Mouse (Mus musculus): ENCODE results near the gene Orm1. TPM values are rescaled to one million over a fixed set of nuclear protein-coding genes. Genes with fewer than 3 reads are reported as not detected.
"Not testable (repeated sequence)": the region's sequence is repeated elsewhere in the genome, so short reads cannot be mapped to it uniquely, and the experiment has no call there.

Orm1 gene
- not detected for polyA plus RNA-seq (2017; shearing (Covaris generic))

GRCm38 (mm10) chr4:63344295-63344694 lies at the start of gene Orm1:
Gene Orm1, plus strand, starts transcription at chr4:63344560.
- no peak for ATAC-seq

GRCm38 (mm10) chr4:63295641-63296040 lies 48.7 kb upstream of the Orm1 start:
- no peak for ATAC-seq

- no peak for ATAC-seq
Observed at GRCm38 (mm10) chr4:63296263-63296662, 48.1 kb upstream of the Orm1 start.

GRCm38 (mm10) chr4:63296876-63297275 lies 47.5 kb upstream of the Orm1 start:
- ATAC-seq: no peak

- no peak for ATAC-seq
Observed at GRCm38 (mm10) chr4:63298191-63298590, 46.2 kb upstream of the Orm1 start.

- no peak for ATAC-seq
Observed at GRCm38 (mm10) chr4:63302641-63303040, 41.7 kb upstream of the Orm1 start.

GRCm38 (mm10) chr4:63307175-63308062 lies 36.9 kb upstream of the Orm1 start:
- no peak for ATAC-seq

- no peak for ATAC-seq
Observed at GRCm38 (mm10) chr4:63308316-63308715, 36.0 kb upstream of the Orm1 start.

GRCm38 (mm10) chr4:63310247-63310855 lies 34.0 kb upstream of the Orm1 start:
- no peak for ATAC-seq

GRCm38 (mm10) chr4:63311426-63311825 lies 32.9 kb upstream of the Orm1 start:
- ATAC-seq: no peak

GRCm38 (mm10) chr4:63314063-63314462 lies 30.3 kb upstream of the Orm1 start:
- no peak for ATAC-seq

- no peak for ATAC-seq
Observed at GRCm38 (mm10) chr4:63316076-63316746, 28.1 kb upstream of the Orm1 start.

GRCm38 (mm10) chr4:63319566-63319965 lies 24.8 kb upstream of the Orm1 start:
- ATAC-seq: not testable (repeated sequence)

GRCm38 (mm10) chr4:63323275-63323815 lies 21.0 kb upstream of the Orm1 start:
- ATAC-seq: no peak

GRCm38 (mm10) chr4:63333403-63333802 lies 11.0 kb upstream of the Orm1 start:
- ATAC-seq: no peak

- no peak for ATAC-seq
Observed at GRCm38 (mm10) chr4:63338414-63339076, 5.8 kb upstream of the Orm1 start.

- no peak for ATAC-seq
Observed at GRCm38 (mm10) chr4:63342491-63342890, 1.9 kb upstream of the Orm1 start.

GRCm38 (mm10) chr4:63343608-63344007 lies 752 bp upstream of the Orm1 start:
- no peak for ATAC-seq

GRCm38 (mm10) chr4:63345261-63345660 lies 901 bp downstream of the Orm1 start:
- ATAC-seq: no peak

- no peak for ATAC-seq
Observed at GRCm38 (mm10) chr4:63346659-63347058, 2.3 kb downstream of the Orm1 start.

- ATAC-seq: no peak
Observed at GRCm38 (mm10) chr4:63348524-63348923, 4.2 kb downstream of the Orm1 start.

- ATAC-seq: peak; percentile 23
Observed at GRCm38 (mm10) chr4:63355877-63356665, 11.7 kb downstream of the Orm1 start, which contains the start of gene Orm3. Gene Orm3, plus strand, starts transcription at chr4:63356162.
